Mouse (Mus musculus) E14TG2a.4 (cell line): Measurements from ENCODE around the gene Ckmt1.

Experiments used
- H3K27me3 ChIP-seq: 2 replicates; pipeline ENCODE4 v1.6.1; 2014; ENCODE audit warnings: low read length, control low read depth; ENCODE audit not compliant: insufficient read depth
- H3K36me3 ChIP-seq: 2 replicates; pipeline ENCODE4 v1.6.1; 2014; ENCODE audit warnings: low read length, control low read depth; ENCODE audit not compliant: insufficient read depth
- H3K4me1 ChIP-seq: replicated peaks from 2 replicates; pipeline ENCODE4 v1.6.1; 2014; ENCODE audit warnings: low read depth, low read length, control low read depth
- H3K4me3 ChIP-seq: replicated peaks from 2 replicates; pipeline ENCODE4 v1.5.1; 2014; ENCODE audit warnings: mild to moderate bottlenecking, low read length
- H3K9me3 ChIP-seq: 2 replicates; pipeline ENCODE4 v1.6.1; 2014; ENCODE audit warnings: low read length, control low read depth
- CTCF ChIP-seq: conservative IDR thresholded peaks from 2 replicates; pipeline ENCODE4 v1.5.1; 2014; ENCODE audit warnings: low read length
- NANOG ChIP-seq: IDR thresholded peaks from 2 replicates; pipeline ENCODE4 v1.6.1; 2014; ENCODE audit warnings: borderline replicate concordance, low read length, mixed read lengths
- POU5F1 ChIP-seq: IDR thresholded peaks from 2 replicates; pipeline ENCODE4 v1.6.1; 2014; ENCODE audit warnings: low read length, borderline replicate concordance

Gene Ckmt1

GRCm38 (mm10) chr2:121357494-121357893 lies at the start of gene Ckmt1:
Gene Ckmt1 (plus strand): TSS chr2:121357714.
- no peak for TF ChIP-seq NANOG
- TF ChIP-seq CTCF = no peak
- no peak for TF ChIP-seq POU5F1
- H3K4me3 ChIP-seq = peak within 1 kb of the TSS; percentile 79
- H3K27me3 ChIP-seq = peaks cover 11% of the 10 kb centered on the region

GRCm38 (mm10) chr2:121308997-121309416 lies 48.5 kb upstream of the Ckmt1 start:
- no peaks in the 10 kb centered on the region for H3K27me3 ChIP-seq
- peak overlapping the region; percentile 45 for H3K4me3 ChIP-seq

More at GRCm38 (mm10) chr2:121357494-121357893, at the start of gene Ckmt1:
- 0 out of 2 replicates have a peak, but pooled peaks cover 7% of the 10 kb centered on the region for H3K36me3 ChIP-seq
- H3K9me3 ChIP-seq = peaks cover 8% of the 10 kb centered on the region; the same call in 1 of the 2 replicates
- H3K4me1 ChIP-seq = peaks cover 48% of the 10 kb centered on the region

GRCm38 (mm10) chr2:121316278-121316677 lies 41.2 kb upstream of the Ckmt1 start:
- Histone ChIP-seq H3K36me3 (peaks cover 11% of the 10 kb centered on the region), H3K9me3 (no peaks in the 10 kb centered on the region), H3K4me3 (no peak overlapping the region), H3K27me3 (no peaks in the 10 kb centered on the region), H3K4me1 (peaks cover 5% of the 10 kb centered on the region)
- TF ChIP-seq CTCF = no peak
- no peak for TF ChIP-seq POU5F1
- TF ChIP-seq NANOG = no peak

More at GRCm38 (mm10) chr2:121308997-121309416, 48.5 kb upstream of the Ckmt1 start:
- TF ChIP-seq NANOG (no peak), POU5F1 (no peak), CTCF (no peak)
- Histone ChIP-seq H3K9me3 (peaks cover 3% of the 10 kb centered on the region), H3K36me3 (peaks cover 56% of the 10 kb centered on the region), H3K4me1 (peaks cover 52% of the 10 kb centered on the region)

- no peaks in the 10 kb centered on the region; the same call in 1 of the 2 replicates for H3K4me1 ChIP-seq
- peaks cover 20% of the 10 kb centered on the region for H3K36me3 ChIP-seq
- TF ChIP-seq CTCF (no peak), NANOG (no peak), POU5F1 (no peak)
- H3K27me3 ChIP-seq = no peaks in the 10 kb centered on the region
- no peak overlapping the region for H3K4me3 ChIP-seq
- H3K9me3 ChIP-seq = no peaks in the 10 kb centered on the region
Observed at GRCm38 (mm10) chr2:121323041-121323440, 34.5 kb upstream of the Ckmt1 start.

- no peaks in the 10 kb centered on the region; the same call in 1 of the 2 replicates for H3K4me1 ChIP-seq
- H3K36me3 ChIP-seq = peaks cover 20% of the 10 kb centered on the region
- no peak overlapping the region for H3K4me3 ChIP-seq
- TF ChIP-seq NANOG = no peak
- no peak for TF ChIP-seq CTCF
- no peaks in the 10 kb centered on the region for H3K9me3 ChIP-seq
- H3K27me3 ChIP-seq = no peaks in the 10 kb centered on the region
Observed at GRCm38 (mm10) chr2:121323693-121324470, 33.6 kb upstream of the Ckmt1 start.

- Histone ChIP-seq H3K36me3 (peaks cover 27% of the 10 kb centered on the region), H3K9me3 (no peaks in the 10 kb centered on the region), H3K27me3 (no peaks in the 10 kb centered on the region), H3K4me1 (no peaks in the 10 kb centered on the region; the same call in 1 of the 2 replicates), H3K4me3 (no peak overlapping the region)
- TF ChIP-seq CTCF = no peak
- no peak for TF ChIP-seq POU5F1
- TF ChIP-seq NANOG = no peak
Observed at GRCm38 (mm10) chr2:121329492-121329891, 28.0 kb upstream of the Ckmt1 start.

- H3K9me3 ChIP-seq = no peaks in the 10 kb centered on the region
- peaks cover 27% of the 10 kb centered on the region for H3K36me3 ChIP-seq
- no peak for TF ChIP-seq NANOG
- peak; percentile 62 for TF ChIP-seq CTCF
- H3K27me3 ChIP-seq = no peaks in the 10 kb centered on the region
- no peaks in the 10 kb centered on the region for H3K4me1 ChIP-seq
- no peak overlapping the region for H3K4me3 ChIP-seq
Observed at GRCm38 (mm10) chr2:121339057-121339456, 18.5 kb upstream of the Ckmt1 start.

GRCm38 (mm10) chr2:121353156-121353555 lies 4.4 kb upstream of the Ckmt1 start:
- peaks cover 16% of the 10 kb centered on the region for H3K36me3 ChIP-seq
- TF ChIP-seq POU5F1 (no peak), NANOG (no peak), CTCF (no peak)
- no peak overlapping the region for H3K4me3 ChIP-seq
- no peaks in the 10 kb centered on the region; the same call in 1 of the 2 replicates for H3K27me3 ChIP-seq
- peaks cover 32% of the 10 kb centered on the region for H3K4me1 ChIP-seq
- H3K9me3 ChIP-seq = peaks cover 8% of the 10 kb centered on the region; the same call in 1 of the 2 replicates

GRCm38 (mm10) chr2:121354378-121354777 lies 3.1 kb upstream of the Ckmt1 start:
- H3K27me3 ChIP-seq = peaks cover 3% of the 10 kb centered on the region
- H3K9me3 ChIP-seq = peaks cover 8% of the 10 kb centered on the region; the same call in 1 of the 2 replicates
- H3K4me3 ChIP-seq = peak overlapping the region; percentile 89
- TF ChIP-seq NANOG = no peak
- TF ChIP-seq CTCF = no peak
- TF ChIP-seq POU5F1 = no peak
- peaks cover 44% of the 10 kb centered on the region for H3K4me1 ChIP-seq
- H3K36me3 ChIP-seq = peaks cover 10% of the 10 kb centered on the region
